Mouse (Mus musculus) heart, embryonic 13.5 days (tissue): ENCODE measurements around the gene C5ar2. TPM values are rescaled to one million over a fixed set of nuclear protein-coding genes. Genes with fewer than 3 reads are reported as not detected.

Experiments
- ATAC-seq: fragments of 200-750 bp; cut with Nextera tagmentation; 2 replicates; pipeline ENCODE4 v1.8.0; 2017; ENCODE audit warnings: moderate TSS enrichment; ENCODE audit not compliant: insufficient number of reproducible peaks, low FRiP score, low TSS enrichment; ENCODE audit errors: extremely low read depth
- H3K27ac ChIP-seq: fragments of 300-500 bp; sonication (generic); replicated peaks from 2 replicates; pipeline ENCODE4 v1.5.1; 2015; ENCODE audit warnings: moderate library complexity, mild to moderate bottlenecking, inconsistent platforms
- H3K27me3 ChIP-seq: fragments of 300-500 bp; sonication (generic); replicated peaks from 2 replicates; pipeline ENCODE4 v1.6.1; 2015; ENCODE audit warnings: mild to moderate bottlenecking, inconsistent platforms
- H3K36me3 ChIP-seq: fragments of 300-500 bp; sonication (generic); 2 replicates; pipeline ENCODE4 v1.6.1; 2015; ENCODE audit warnings: mild to moderate bottlenecking, inconsistent platforms
- H3K4me1 ChIP-seq: fragments of 300-500 bp; sonication (generic); 2 replicates; pipeline ENCODE4 v1.6.1; 2015; ENCODE audit warnings: inconsistent platforms
- H3K4me2 ChIP-seq: fragments of 300-500 bp; sonication (generic); 2 replicates; pipeline ENCODE4 v1.6.1; 2015; ENCODE audit warnings: inconsistent platforms, mild to moderate bottlenecking, moderate library complexity
- H3K4me3 ChIP-seq: fragments of 300-500 bp; sonication (generic); 2 replicates; pipeline ENCODE4 v1.5.1; 2015; ENCODE audit warnings: moderate library complexity, mild to moderate bottlenecking, inconsistent platforms
- H3K9ac ChIP-seq: fragments of 300-500 bp; sonication (generic); 2 replicates; pipeline ENCODE4 v1.6.1; 2015; ENCODE audit warnings: inconsistent platforms, mild to moderate bottlenecking, moderate library complexity
- H3K9me3 ChIP-seq: fragments of 300-500 bp; sonication (generic); 2 replicates; pipeline ENCODE4 v1.6.1; 2016; ENCODE audit warnings: inconsistent platforms
- WGBS: fragments of 180-500 bp; shearing (Covaris S2); methylation state at CpG from one replicate; pipeline ENCODE4 v1.1.7; 2015; ENCODE audit warnings: mixed read lengths; 5-methylcytosine and 5-hydroxymethylcytosine counted together
- polyA plus RNA-seq: library from polyadenylated mRNA; unstranded; fragments of >200 nt; fragmentation: Nextera tagmentation; extraction: Ambion mirVana; gene quantifications from 2 replicates; pipeline ENCODE4 v1.2.1, GENCODE M21; 2015

Gene C5ar2
- 0.76 and 0.78 TPM in 2 replicates for polyA plus RNA-seq

- no peak within 1 kb of the TSS for H3K4me3 ChIP-seq
- H3K9me3 ChIP-seq, result no peaks in the 10 kb centered on the region
- 54% methylated on average over 5 of the region's 5 CpGs for WGBS
- no peak within 1 kb of the TSS for H3K9ac ChIP-seq
- peaks cover 15% of the 10 kb centered on the region for H3K4me1 ChIP-seq
- H3K36me3 ChIP-seq, result no peaks in the 10 kb centered on the region
- H3K27me3 ChIP-seq, result no peaks in the 10 kb centered on the region
- peak within 1 kb of the TSS; percentile 54; the same call in 1 of the 2 replicates for H3K27ac ChIP-seq
- H3K4me2 ChIP-seq, result no peak within 1 kb of the TSS
- no peak for ATAC-seq
Observed at GRCm38 (mm10) chr7:16244067-16244466, at the start of gene C5ar2. Gene C5ar2, minus strand, starts transcription at chr7:16244154.

DNA sequence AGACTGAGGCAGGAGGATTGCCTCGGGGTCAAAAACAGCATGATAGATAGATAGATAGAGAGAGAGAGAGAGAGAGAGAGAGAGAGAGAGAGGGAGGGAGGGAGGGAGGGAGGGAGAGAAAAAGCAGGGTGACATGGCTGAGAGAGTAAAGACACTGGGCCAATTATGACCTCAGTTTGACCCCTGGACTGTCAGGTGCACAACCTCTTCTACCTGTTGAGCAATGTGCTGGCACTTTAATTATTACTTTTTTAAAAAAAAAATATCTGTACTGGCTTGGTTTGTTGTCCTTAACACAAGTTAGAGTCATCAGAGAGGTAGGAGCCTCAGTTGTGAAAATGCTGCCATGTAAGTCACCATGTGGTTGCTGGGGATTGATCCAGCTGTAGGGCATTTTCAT is 43.8 kb upstream of the C5ar2 start:
- Histone ChIP-seq H3K27me3 (no peaks in the 10 kb centered on the region), H3K36me3 (peaks cover 14% of the 10 kb centered on the region), H3K9ac (no peak overlapping the region), H3K27ac (no peak overlapping the region), H3K4me1 (peaks cover 11% of the 10 kb centered on the region), H3K9me3 (no peaks in the 10 kb centered on the region), H3K4me3 (no peak overlapping the region), H3K4me2 (no peak overlapping the region)
- 80% methylated on average over 1 of the region's 1 CpGs for WGBS
- no peak for ATAC-seq

DNA sequence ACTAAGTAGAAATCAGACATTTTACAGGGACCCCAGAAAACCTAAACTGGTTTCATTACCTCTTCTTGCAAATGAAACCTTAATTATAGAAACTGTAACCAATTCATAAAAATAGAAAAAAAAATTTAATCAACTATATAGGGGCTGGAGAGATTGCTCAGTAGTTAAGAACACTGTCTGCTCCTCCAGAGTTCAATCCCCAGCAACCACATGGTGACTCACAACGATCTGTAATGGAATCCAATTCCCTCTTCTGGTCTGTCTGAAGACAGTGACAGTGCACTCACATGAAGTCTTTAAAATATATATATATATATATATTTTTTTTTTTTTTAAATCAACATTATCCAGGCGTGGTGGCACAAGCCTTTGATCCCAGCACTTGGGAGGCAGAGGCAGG is 43.1 kb upstream of the C5ar2 start:
- Histone ChIP-seq H3K9me3 (no peaks in the 10 kb centered on the region), H3K9ac (peak overlapping the region; percentile 86), H3K27me3 (no peaks in the 10 kb centered on the region), H3K36me3 (peaks cover 22% of the 10 kb centered on the region), H3K4me3 (peak overlapping the region; percentile 77), H3K4me2 (peak overlapping the region; percentile 80), H3K4me1 (peaks cover 11% of the 10 kb centered on the region), H3K27ac (peak overlapping the region; percentile 97)
- WGBS, result 84% methylated on average over 2 of the region's 2 CpGs
- ATAC-seq, result no peak

- Histone ChIP-seq H3K36me3 (peaks cover 29% of the 10 kb centered on the region), H3K27ac (peak within 1 kb of the TSS; percentile 97), H3K9ac (peak within 1 kb of the TSS; percentile 86), H3K27me3 (no peaks in the 10 kb centered on the region), H3K4me3 (peak within 1 kb of the TSS; percentile 77), H3K4me2 (peak within 1 kb of the TSS; percentile 80), H3K4me1 (peaks cover 11% of the 10 kb centered on the region), H3K9me3 (no peaks in the 10 kb centered on the region)
- under 1% methylated on average over 69 of the region's 70 CpGs for WGBS
- peak; percentile 89 for ATAC-seq
Observed at GRCm38 (mm10) chr7:16286026-16286961, 42.3 kb upstream of the C5ar2 start, which contains the start of gene Ccdc9. Gene Ccdc9, minus strand, starts transcription at chr7:16286795.

DNA sequence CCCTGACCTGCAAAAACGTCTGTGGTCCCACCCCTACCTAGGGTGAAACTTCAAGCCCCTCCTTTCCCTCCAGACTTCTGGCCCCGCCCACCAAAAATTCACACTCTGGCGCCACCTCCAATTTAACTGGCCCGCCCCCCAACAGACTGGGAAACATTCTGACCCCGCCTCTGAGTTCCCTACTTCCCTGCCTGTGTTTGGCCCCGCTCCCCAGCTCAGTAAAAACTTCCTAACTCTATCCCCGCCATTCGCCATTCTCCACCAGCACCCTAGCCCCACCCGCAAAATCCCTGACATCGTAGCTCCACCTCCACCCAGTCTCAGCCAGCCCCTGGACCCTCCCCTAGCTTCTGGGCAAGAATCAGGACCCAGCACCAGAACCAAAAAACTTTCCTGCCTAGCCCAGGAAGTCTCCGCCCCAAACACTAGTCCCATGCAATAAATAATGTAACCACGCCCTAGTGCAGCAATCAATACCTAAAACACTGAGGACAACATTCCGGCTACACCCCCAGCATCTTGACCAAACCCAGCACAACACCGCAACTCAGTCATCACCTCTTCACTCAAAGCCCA is 41.6 kb upstream of the C5ar2 start:
- Histone ChIP-seq H3K4me2 (peak overlapping the region; percentile 80), H3K36me3 (peaks cover 37% of the 10 kb centered on the region), H3K27ac (peak overlapping the region; percentile 97), H3K4me3 (peak overlapping the region; percentile 77), H3K9me3 (no peaks in the 10 kb centered on the region), H3K9ac (peak overlapping the region; percentile 73), H3K27me3 (no peaks in the 10 kb centered on the region), H3K4me1 (peaks cover 11% of the 10 kb centered on the region)
- ATAC-seq, result peak; percentile 17; the same call in 1 of the 2 replicates
- 3% methylated on average over 14 of the region's 14 CpGs for WGBS

GRCm38 (mm10) chr7:16284904-16285303 is 41.0 kb upstream of the C5ar2 start:
- no peaks in the 10 kb centered on the region for H3K27me3 ChIP-seq
- WGBS, result 71% methylated on average over 9 of the region's 9 CpGs
- no peaks in the 10 kb centered on the region for H3K9me3 ChIP-seq
- peak overlapping the region; percentile 97 for H3K27ac ChIP-seq
- no peak for ATAC-seq
- H3K4me1 ChIP-seq, result peaks cover 11% of the 10 kb centered on the region
- peak overlapping the region; percentile 80 for H3K4me2 ChIP-seq
- H3K9ac ChIP-seq, result peak overlapping the region; percentile 73
- H3K4me3 ChIP-seq, result peak overlapping the region; percentile 77
- peaks cover 43% of the 10 kb centered on the region for H3K36me3 ChIP-seq

GRCm38 (mm10) chr7:16284001-16284400 is 40.0 kb upstream of the C5ar2 start:
- H3K4me2 ChIP-seq, result no peak overlapping the region
- no peak for ATAC-seq
- no peak overlapping the region for H3K9ac ChIP-seq
- 90% methylated on average over 8 of the region's 8 CpGs for WGBS
- peaks cover 51% of the 10 kb centered on the region for H3K36me3 ChIP-seq
- no peak overlapping the region for H3K27ac ChIP-seq
- no peaks in the 10 kb centered on the region for H3K27me3 ChIP-seq
- peaks cover 11% of the 10 kb centered on the region for H3K4me1 ChIP-seq
- H3K9me3 ChIP-seq, result no peaks in the 10 kb centered on the region
- no peak overlapping the region for H3K4me3 ChIP-seq

DNA sequence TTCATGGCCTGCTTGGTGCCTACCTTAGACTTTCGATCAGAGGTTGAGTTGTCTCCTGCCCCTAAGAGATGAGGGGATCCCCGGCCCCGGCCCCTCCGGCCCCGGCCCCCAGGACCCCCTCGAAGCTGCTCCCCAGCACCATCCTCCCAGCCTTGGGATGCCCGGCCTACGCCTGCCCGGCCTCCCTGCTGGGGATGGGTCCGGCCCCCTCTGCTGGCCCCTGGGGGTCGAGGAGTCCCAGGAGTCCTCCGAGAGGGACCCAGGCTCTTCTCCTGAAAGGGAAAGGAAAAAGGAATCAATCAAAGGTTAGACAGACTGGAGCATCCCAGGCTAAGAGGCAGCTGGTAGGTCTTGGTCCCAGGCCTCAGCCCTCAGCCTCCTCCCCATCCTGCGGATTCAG is 38.4 kb upstream of the C5ar2 start:
- no peak for ATAC-seq
- Histone ChIP-seq H3K9ac (no peak overlapping the region), H3K27ac (no peak overlapping the region), H3K9me3 (no peaks in the 10 kb centered on the region), H3K4me3 (no peak overlapping the region), H3K27me3 (no peaks in the 10 kb centered on the region), H3K4me1 (peaks cover 11% of the 10 kb centered on the region), H3K4me2 (no peak overlapping the region), H3K36me3 (peaks cover 67% of the 10 kb centered on the region)
- WGBS, result 89% methylated on average over 13 of the region's 13 CpGs

- H3K36me3 ChIP-seq, result peaks cover 83% of the 10 kb centered on the region
- H3K9me3 ChIP-seq, result no peaks in the 10 kb centered on the region
- H3K4me1 ChIP-seq, result peaks cover 11% of the 10 kb centered on the region
- no peak overlapping the region for H3K4me2 ChIP-seq
- H3K27me3 ChIP-seq, result no peaks in the 10 kb centered on the region
- H3K4me3 ChIP-seq, result no peak overlapping the region
- H3K27ac ChIP-seq, result no peak overlapping the region
- ATAC-seq, result no peak
- no peak overlapping the region for H3K9ac ChIP-seq
- WGBS, result 86% methylated on average over 11 of the region's 11 CpGs
Observed at GRCm38 (mm10) chr7:16280721-16281120, 36.8 kb upstream of the C5ar2 start.

- Histone ChIP-seq H3K4me2 (no peak overlapping the region; the same call in 1 of the 2 replicates), H3K9ac (peak overlapping the region; percentile 88), H3K9me3 (no peaks in the 10 kb centered on the region), H3K27ac (no peak overlapping the region), H3K4me3 (no peak overlapping the region), H3K4me1 (peaks cover 31% of the 10 kb centered on the region), H3K36me3 (peaks cover 52% of the 10 kb centered on the region), H3K27me3 (no peaks in the 10 kb centered on the region)
- no peak for ATAC-seq
- 84% methylated on average over 10 of the region's 10 CpGs for WGBS
Observed at GRCm38 (mm10) chr7:16274922-16275890, 31.3 kb upstream of the C5ar2 start.
